Mouse (Mus musculus) thymus, adult 2 months (tissue): Measurements from ENCODE around the gene Tmem161a. TPM values are rescaled to one million over a fixed set of nuclear protein-coding genes. Genes with fewer than 3 reads are reported as not detected.

Source experiments
- DNase-seq: peaks from one replicate; pipeline ENCODE4 v3.0.0; 2021
- H3K27ac ChIP-seq: fragments of 200-500 bp; 2 replicates; pipeline ENCODE4 v1.5.1; 2012; ENCODE audit warnings: low read length, control low read depth; ENCODE audit not compliant: control insufficient read depth, insufficient read depth
- H3K27me3 ChIP-seq: fragments of 200-500 bp; 2 replicates; pipeline ENCODE4 v1.6.1; 2012; ENCODE audit warnings: mild to moderate bottlenecking, low read length, moderate library complexity, mixed read lengths; ENCODE audit not compliant: control insufficient read depth, insufficient read depth
- H3K36me3 ChIP-seq: fragments of 200-500 bp; 2 replicates; pipeline ENCODE4 v1.6.1; 2012; ENCODE audit warnings: mild to moderate bottlenecking, low read length, moderate library complexity; ENCODE audit not compliant: control insufficient read depth, insufficient read depth
- H3K4me1 ChIP-seq: fragments of 200-500 bp; replicated peaks from 2 replicates; pipeline ENCODE4 v1.6.1; 2012; ENCODE audit warnings: low read length; ENCODE audit not compliant: control insufficient read depth, insufficient read depth
- H3K4me3 ChIP-seq: fragments of 200-500 bp; 2 replicates; pipeline ENCODE4 v1.5.1; 2012; ENCODE audit warnings: mild to moderate bottlenecking, low read length, control low read depth, moderate library complexity; ENCODE audit not compliant: control insufficient read depth, insufficient read depth
- CTCF ChIP-seq: fragments of 200-500 bp; IDR thresholded peaks from 2 replicates; pipeline ENCODE4 v1.5.1; 2012; ENCODE audit warnings: mild to moderate bottlenecking, control low read depth, low read length, moderate library complexity, borderline replicate concordance; ENCODE audit not compliant: control insufficient read depth, poor library complexity, insufficient read depth; ENCODE audit errors: extremely low read depth
- POLR2A ChIP-seq: fragments of 200-500 bp; IDR thresholded peaks from 2 replicates; pipeline ENCODE4 v1.6.1; 2012; ENCODE audit warnings: mild to moderate bottlenecking, low read length, control low read depth, moderate library complexity; ENCODE audit not compliant: control insufficient read depth, poor library complexity, insufficient read depth; ENCODE audit errors: extremely low read depth
- whole genome bisulfite sequencing: fragments of 180-500 bp; shearing (Covaris S2); methylation state at CpG from one replicate; pipeline ENCODE4 v1.1.7; 2018; 5-methylcytosine and 5-hydroxymethylcytosine counted together
- polyA plus RNA-seq: library from polyadenylated mRNA; depleted of rRNA; stranded (reverse); fragments of >200 nt; gene quantifications from 2 replicates; pipeline ENCODE4 v1.2.3, GENCODE M21; 2012

Gene Tmem161a
- polyA plus RNA-seq, 1 experiment, result 156 TPM

DNA sequence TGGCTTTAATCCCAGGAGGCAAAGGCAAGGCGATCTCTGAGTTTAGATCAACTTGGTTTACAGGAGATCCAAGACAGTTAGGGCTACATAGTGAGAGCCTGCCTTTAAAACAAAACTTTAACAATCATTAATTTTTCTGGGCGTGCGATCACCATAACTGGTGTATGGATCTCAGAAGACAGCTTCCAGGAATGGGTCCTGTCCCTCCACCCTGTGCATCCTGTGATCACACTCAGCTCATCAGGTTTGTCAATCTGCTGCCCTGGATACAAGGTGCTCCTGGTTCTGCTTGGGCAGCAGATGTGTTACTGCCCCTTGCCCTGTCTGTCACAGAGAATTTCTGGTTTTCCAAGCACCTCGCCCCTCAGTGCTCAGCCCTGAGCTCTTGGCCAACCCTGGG lies 12.9 kb upstream of the Tmem161a start:
- Histone ChIP-seq H3K4me3 (no peak overlapping the region), H3K27ac (peak overlapping the region; percentile 81; the same call in 1 of the 2 replicates), H3K4me1 (peaks cover 43% of the 10 kb centered on the region), H3K27me3 (no peaks in the 10 kb centered on the region), H3K36me3 (no peaks in the 10 kb centered on the region)
- no peak for DNase-seq
- 79% methylated on average over 4 of the region's 4 CpGs for WGBS
- TF ChIP-seq POLR2A, result no peak
- TF ChIP-seq CTCF, result no peak

- no peaks in the 10 kb centered on the region for H3K36me3 ChIP-seq
- H3K4me3 ChIP-seq, result peak overlapping the region; percentile 20; the same call in 1 of the 2 replicates
- H3K27ac ChIP-seq, result peak overlapping the region; percentile 81
- 4% methylated on average over 13 of the region's 13 CpGs for WGBS
- H3K4me1 ChIP-seq, result peaks cover 43% of the 10 kb centered on the region
- no peaks in the 10 kb centered on the region for H3K27me3 ChIP-seq
- peak; percentile 39 for DNase-seq
- TF ChIP-seq CTCF, result no peak
- no peak for TF ChIP-seq POLR2A
Measured at GRCm38 (mm10) chr8:70160015-70160414, 12.1 kb upstream of the Tmem161a start.

- TF ChIP-seq POLR2A (no peak), CTCF (no peak)
- H3K4me1 ChIP-seq, result peaks cover 25% of the 10 kb centered on the region
- H3K4me3 ChIP-seq, result no peak overlapping the region
- no peak overlapping the region for H3K27ac ChIP-seq
- no peaks in the 10 kb centered on the region for H3K36me3 ChIP-seq
- H3K27me3 ChIP-seq, result no peaks in the 10 kb centered on the region
- 92% methylated on average over 3 of the region's 3 CpGs for WGBS
- no peak for DNase-seq
Measured at GRCm38 (mm10) chr8:70163316-70163715, 8.8 kb upstream of the Tmem161a start.

GRCm38 (mm10) chr8:70166504-70167110 lies 5.5 kb upstream of the Tmem161a start:
- Histone ChIP-seq H3K27ac (no peak overlapping the region), H3K36me3 (no peaks in the 10 kb centered on the region), H3K4me3 (peak overlapping the region; percentile 25; the same call in 1 of the 2 replicates), H3K27me3 (no peaks in the 10 kb centered on the region), H3K4me1 (peaks cover 5% of the 10 kb centered on the region)
- WGBS, result 2% methylated on average over 21 of the region's 21 CpGs
- TF ChIP-seq POLR2A, result no peak
- TF ChIP-seq CTCF, result peak; percentile 98
- peak; percentile 83 for DNase-seq

GRCm38 (mm10) chr8:70170116-70170515 lies 2.0 kb upstream of the Tmem161a start:
- no peaks in the 10 kb centered on the region for H3K36me3 ChIP-seq
- TF ChIP-seq POLR2A (no peak), CTCF (no peak)
- H3K4me1 ChIP-seq, result peaks cover 13% of the 10 kb centered on the region
- H3K27me3 ChIP-seq, result no peaks in the 10 kb centered on the region
- DNase-seq, result no peak
- H3K27ac ChIP-seq, result no peak overlapping the region
- H3K4me3 ChIP-seq, result no peak overlapping the region
- 94% methylated on average over 3 of the region's 3 CpGs for WGBS

GRCm38 (mm10) chr8:70170748-70171147 lies 1.4 kb upstream of the Tmem161a start:
- no peak overlapping the region for H3K27ac ChIP-seq
- no peak for DNase-seq
- WGBS, result 94% methylated on average over 3 of the region's 3 CpGs
- no peak for TF ChIP-seq CTCF
- no peak overlapping the region for H3K4me3 ChIP-seq
- H3K4me1 ChIP-seq, result peaks cover 13% of the 10 kb centered on the region
- no peaks in the 10 kb centered on the region for H3K36me3 ChIP-seq
- no peaks in the 10 kb centered on the region for H3K27me3 ChIP-seq

GRCm38 (mm10) chr8:70171240-70171639 lies 916 bp upstream of the Tmem161a start:
- Histone ChIP-seq H3K4me1 (peaks cover 13% of the 10 kb centered on the region), H3K27ac (no peak overlapping the region), H3K27me3 (no peaks in the 10 kb centered on the region), H3K36me3 (no peaks in the 10 kb centered on the region), H3K4me3 (no peak overlapping the region)
- no peak for DNase-seq
- 89% methylated on average over 7 of the region's 7 CpGs for WGBS
- no peak for TF ChIP-seq POLR2A
- no peak for TF ChIP-seq CTCF

GRCm38 (mm10) chr8:70173320-70173719 lies 1.2 kb downstream of the Tmem161a start:
- H3K27me3 ChIP-seq, result no peaks in the 10 kb centered on the region
- no peaks in the 10 kb centered on the region for H3K36me3 ChIP-seq
- TF ChIP-seq CTCF (no peak), POLR2A (no peak)
- DNase-seq, result no peak
- 0 out of 2 replicates have a peak, but pooled peaks cover 8% of the 10 kb centered on the region for H3K4me1 ChIP-seq
- no peak overlapping the region for H3K27ac ChIP-seq
- H3K4me3 ChIP-seq, result no peak overlapping the region
- WGBS, result 87% methylated on average over 5 of the region's 5 CpGs
